Mouse (Mus musculus): Measurements from ENCODE around the gene Coro1b. TPM values are rescaled to one million over a fixed set of nuclear protein-coding genes. Genes with fewer than 3 reads are reported as not detected.
A peak's percentile ranks its signal among the peaks of the same experiment; 100 is the strongest.

The Coro1b gene
- polyA plus RNA-seq, 1 experiment from 2014 or later, result 146 TPM

DNA sequence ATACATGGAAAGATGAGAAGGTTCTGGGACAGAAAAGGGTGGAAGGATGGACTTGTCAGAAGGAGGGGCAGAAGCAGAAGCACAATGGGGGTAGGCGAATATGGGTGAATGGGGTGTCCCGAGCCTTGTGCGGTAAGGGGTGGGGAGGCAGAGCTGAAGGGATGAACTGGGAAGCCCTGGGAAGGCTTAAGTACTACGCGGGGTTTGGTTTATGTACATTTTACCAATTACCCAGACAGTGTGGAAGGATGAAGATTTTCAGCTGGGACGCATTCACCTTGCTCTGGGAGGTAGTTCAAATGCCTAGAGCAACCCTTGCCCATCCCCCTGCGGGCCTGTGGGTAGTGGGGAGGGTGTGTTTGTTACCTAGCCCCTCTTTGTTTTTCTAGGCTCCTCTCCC, 53.7 kb downstream of the Coro1b start:
- H3K9ac ChIP-seq, result peak overlapping the region; percentile 76
- H3K4me2 ChIP-seq (replicated peaks), result peak overlapping the region; percentile 94
- no peaks in the 10 kb centered on the region for H3K9me3 ChIP-seq
- WGBS, result 31% methylated on average over 7 of the region's 7 CpGs
- H3K27ac ChIP-seq, result no peak overlapping the region
- 0 out of 2 replicates have a peak, but pooled peaks cover 3% of the 10 kb centered on the region for H3K27me3 ChIP-seq
- no peak for ATAC-seq (ENCODE audit: low FRiP score, low read depth)
- peaks cover 28% of the 10 kb centered on the region for H3K4me1 ChIP-seq
- peaks cover 29% of the 10 kb centered on the region for H3K36me3 ChIP-seq
- peak overlapping the region; percentile 57 for H3K4me3 ChIP-seq

DNA sequence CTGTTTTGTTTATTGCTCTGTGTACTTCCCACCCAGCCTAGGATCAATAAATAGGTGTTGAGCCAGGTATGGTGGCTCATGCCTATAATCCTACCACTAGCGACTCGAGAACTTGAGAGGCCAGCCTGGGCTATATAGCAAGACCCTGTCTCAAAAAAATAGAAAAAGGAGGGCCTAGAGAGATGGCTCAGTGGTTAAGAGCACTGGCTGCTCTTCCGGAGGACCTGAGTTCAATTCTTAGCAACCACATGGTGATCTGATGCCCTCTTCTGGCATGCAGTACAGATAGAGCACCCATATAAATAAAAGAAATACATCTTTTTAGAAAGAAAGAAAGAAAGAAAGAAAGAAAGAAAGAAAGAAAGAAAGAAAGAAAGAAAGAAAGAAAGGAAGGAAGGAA, 54.7 kb downstream of the Coro1b start:
- 59% methylated on average over 3 of the region's 3 CpGs for WGBS

More for the DNA sequence above, 54.7 kb downstream of the Coro1b start:
- H3K4me2 ChIP-seq (replicated peaks), result no peak overlapping the region
- peaks cover 20% of the 10 kb centered on the region for H3K36me3 ChIP-seq
- no peak overlapping the region for H3K27ac ChIP-seq
- no peak overlapping the region for H3K9ac ChIP-seq
- H3K27me3 ChIP-seq, result 0 out of 2 replicates have a peak, but pooled peaks cover 3% of the 10 kb centered on the region
- H3K4me3 ChIP-seq, result no peak overlapping the region
- H3K4me1 ChIP-seq, result peaks cover 25% of the 10 kb centered on the region
- no peaks in the 10 kb centered on the region for H3K9me3 ChIP-seq
- no peak for ATAC-seq (ENCODE audit: low FRiP score, low read depth)

Other genes with a start within 250 kb of the Coro1b start
- 40.3 and 52.9 TPM in 2 replicates for gene Tcirg1, start 241.5 kb upstream of the Coro1b start, polyA plus RNA-seq (2015; fragmentation: Nextera tagmentation; extraction: Ambion mirVana)
- 259 and 267 TPM in 2 replicates for gene Ndufs8, start 235.8 kb upstream of the Coro1b start, polyA plus RNA-seq (2015; fragmentation: Nextera tagmentation; extraction: Ambion mirVana)
- gene Aldh3b1, start 218.8 kb upstream of the Coro1b start, polyA plus RNA-seq (2015; fragmentation: Nextera tagmentation; extraction: Ambion mirVana), result 1.1 and 1.3 TPM in 2 replicates
- 14.2 and 15.0 TPM in 2 replicates for gene Unc93b1, start 213.4 kb upstream of the Coro1b start, polyA plus RNA-seq (2015; fragmentation: Nextera tagmentation; extraction: Ambion mirVana)
- 0.05 TPM in 1 of 2 replicates, not detected in the other for gene Aldh3b3, start 190.0 kb upstream of the Coro1b start, polyA plus RNA-seq (2015; fragmentation: Nextera tagmentation; extraction: Ambion mirVana)
- gene Aldh3b2, start 176.3 kb upstream of the Coro1b start, polyA plus RNA-seq (2015; fragmentation: Nextera tagmentation; extraction: Ambion mirVana), result 7.8 and 9.3 TPM in 2 replicates
- 4.6 and 6.8 TPM in 2 replicates for gene Acy3, start 162.0 kb upstream of the Coro1b start, polyA plus RNA-seq (2015; fragmentation: Nextera tagmentation; extraction: Ambion mirVana)
- gene Tbx10, start 155.9 kb upstream of the Coro1b start, polyA plus RNA-seq (2015; fragmentation: Nextera tagmentation; extraction: Ambion mirVana), result not detected in 2 replicates
- gene Nudt8, start 148.0 kb upstream of the Coro1b start, polyA plus RNA-seq (2015; fragmentation: Nextera tagmentation; extraction: Ambion mirVana), result 32.9 and 34.2 TPM in 2 replicates
- 4.5 and 4.7 TPM in 2 replicates for gene Gm49405, start 148.0 kb upstream of the Coro1b start, polyA plus RNA-seq (2015; fragmentation: Nextera tagmentation; extraction: Ambion mirVana)
- gene Doc2g, start 145.3 kb upstream of the Coro1b start, polyA plus RNA-seq (2015; fragmentation: Nextera tagmentation; extraction: Ambion mirVana), result 4.6 and 5.5 TPM in 2 replicates
- gene Ndufv1, start 135.8 kb upstream of the Coro1b start, polyA plus RNA-seq (2015; fragmentation: Nextera tagmentation; extraction: Ambion mirVana), result 188 and 199 TPM in 2 replicates
- gene Gstp1, start 110.6 kb upstream of the Coro1b start, polyA plus RNA-seq (2015; fragmentation: Nextera tagmentation; extraction: Ambion mirVana), result 573 and 575 TPM in 2 replicates
- gene Gstp2, start 102.6 kb upstream of the Coro1b start, polyA plus RNA-seq (2015; fragmentation: Nextera tagmentation; extraction: Ambion mirVana), result 0.61 and 6.7 TPM in 2 replicates
- not detected in 2 replicates for gene Gstp3, start 89.0 kb upstream of the Coro1b start, polyA plus RNA-seq (2015; fragmentation: Nextera tagmentation; extraction: Ambion mirVana)
- not detected in 2 replicates for gene Cabp2, start 67.0 kb upstream of the Coro1b start, polyA plus RNA-seq (2015; fragmentation: Nextera tagmentation; extraction: Ambion mirVana)
- gene Cdk2ap2, start 51.4 kb upstream of the Coro1b start, polyA plus RNA-seq (2015; fragmentation: Nextera tagmentation; extraction: Ambion mirVana), result 56.8 TPM in 2 replicates
- 6.6 and 7.3 TPM in 2 replicates for gene Pitpnm1, start 48.6 kb upstream of the Coro1b start, polyA plus RNA-seq (2015; fragmentation: Nextera tagmentation; extraction: Ambion mirVana)
- gene Aip, start 22.8 kb upstream of the Coro1b start, polyA plus RNA-seq (2015; fragmentation: Nextera tagmentation; extraction: Ambion mirVana), result 98.5 and 105 TPM in 2 replicates
- gene Gpr152, start 8.8 kb upstream of the Coro1b start, polyA plus RNA-seq (2015; fragmentation: Nextera tagmentation; extraction: Ambion mirVana), result not detected in 2 replicates
- gene Cabp4, start 4.6 kb upstream of the Coro1b start, polyA plus RNA-seq (2015; fragmentation: Nextera tagmentation; extraction: Ambion mirVana), result 0.05 and 0.13 TPM in 2 replicates
- gene Ptprcap, start 5.0 kb downstream of the Coro1b start, polyA plus RNA-seq (2015; fragmentation: Nextera tagmentation; extraction: Ambion mirVana), result 2.7 and 3.6 TPM in 2 replicates
- 63.9 and 65.7 TPM in 2 replicates for gene Rps6kb2, start 14.7 kb downstream of the Coro1b start, polyA plus RNA-seq (2015; fragmentation: Nextera tagmentation; extraction: Ambion mirVana)
- 2.2 and 2.5 TPM in 2 replicates for gene Carns1, start 26.9 kb downstream of the Coro1b start, polyA plus RNA-seq (2015; fragmentation: Nextera tagmentation; extraction: Ambion mirVana)
- gene Tbc1d10c, start 42.7 kb downstream of the Coro1b start, polyA plus RNA-seq (2015; fragmentation: Nextera tagmentation; extraction: Ambion mirVana), result 1.3 and 2.7 TPM in 2 replicates
- gene Ppp1ca, start 43.4 kb downstream of the Coro1b start, polyA plus RNA-seq (2015; fragmentation: Nextera tagmentation; extraction: Ambion mirVana), result 817 and 858 TPM in 2 replicates
- gene Rad9a, start 53.0 kb downstream of the Coro1b start, polyA plus RNA-seq (2015; fragmentation: Nextera tagmentation; extraction: Ambion mirVana), result 36.2 and 38.1 TPM in 2 replicates
- 9.0 and 10.0 TPM in 2 replicates for gene Clcf1, start 65.6 kb downstream of the Coro1b start, polyA plus RNA-seq (2015; fragmentation: Nextera tagmentation; extraction: Ambion mirVana)
- not detected in 2 replicates for gene AC109138.7, start 65.7 kb downstream of the Coro1b start, polyA plus RNA-seq (2015; fragmentation: Nextera tagmentation; extraction: Ambion mirVana)
- gene Pold4, start 83.3 kb downstream of the Coro1b start, polyA plus RNA-seq (2015; fragmentation: Nextera tagmentation; extraction: Ambion mirVana), result 17.6 and 21.4 TPM in 2 replicates
- 15.7 and 16.0 TPM in 2 replicates for gene Ssh3, start 120.6 kb downstream of the Coro1b start, polyA plus RNA-seq (2015; fragmentation: Nextera tagmentation; extraction: Ambion mirVana)
- gene Ankrd13d, start 134.5 kb downstream of the Coro1b start, polyA plus RNA-seq (2015; fragmentation: Nextera tagmentation; extraction: Ambion mirVana), result 13.6 and 14.7 TPM in 2 replicates
- 16.5 and 18.5 TPM in 2 replicates for gene Grk2, start 157.6 kb downstream of the Coro1b start, polyA plus RNA-seq (2015; fragmentation: Nextera tagmentation; extraction: Ambion mirVana)
- gene Kdm2a, start 249.7 kb downstream of the Coro1b start, polyA plus RNA-seq (2015; fragmentation: Nextera tagmentation; extraction: Ambion mirVana), result 53.9 TPM in 2 replicates